8 mouse cellular contexts compared by ENCODE assay signal in genomic region chr5:76589311-76589710, GRCm38 (mm10). TPM values are rescaled to one million over a fixed set of nuclear protein-coding genes. Genes with fewer than 3 reads are reported as not detected.
DNase-seq lines count a peak whose midpoint lies in the region; ATAC-seq and TF ChIP-seq lines count a peak whose summit lies in the region.

No protein-coding gene starts in this region.

- H3K4me3 ChIP-seq in neural tube, embryonic 11.5 days (ENCODE audit: low read depth, low read length) = peak overlapping the region; percentile 89
- peak overlapping the region; percentile 94 for H3K4me3 ChIP-seq in forebrain, embryonic 13.5 days
- peak overlapping the region; percentile 91 for H3K4me3 ChIP-seq in limb, embryonic 12.5 days (replicated peaks)
- H3K4me3 ChIP-seq in olfactory bulb, adult 2 months (ENCODE audit: insufficient read depth, low read depth, low read length) = peak overlapping the region; percentile 87

- no peak overlapping the region for H3K27ac ChIP-seq in neural tube, embryonic 11.5 days (ENCODE audit: low read depth, low read length)
- no peak overlapping the region for H3K27ac ChIP-seq in forebrain, embryonic 13.5 days
- peak overlapping the region; percentile 91 for H3K27ac ChIP-seq in limb, embryonic 12.5 days
- H3K27ac ChIP-seq in olfactory bulb, adult 2 months (ENCODE audit: insufficient read depth, low read depth, low read length) = 0 out of 2 replicates have a peak overlapping the region, but pooled peaks have one; percentile 26

- no peak for TF ChIP-seq CTCF in olfactory bulb, adult 2 months (IDR thresholded peaks at IDR 0.05; ENCODE audit: insufficient read depth, low read depth, low read length)

- H3K9me3 ChIP-seq in neural tube, embryonic 11.5 days (ENCODE audit: control insufficient read depth, low read length) = no peaks in the 10 kb centered on the region
- no peaks in the 10 kb centered on the region for H3K9me3 ChIP-seq in forebrain, embryonic 13.5 days (replicated peaks)
- no peaks in the 10 kb centered on the region for H3K9me3 ChIP-seq in limb, embryonic 12.5 days

- no peak for TF ChIP-seq POLR2A in olfactory bulb, adult 2 months (IDR thresholded peaks at IDR 0.05; ENCODE audit: insufficient read depth, low read depth, low read length)

- WGBS in neural tube, embryonic 11.5 days = 5% methylated on average over 7 of the region's 7 CpGs
- WGBS in forebrain, embryonic 13.5 days = 6% methylated on average over 7 of the region's 7 CpGs
- WGBS in limb, embryonic 12.5 days = 10% methylated on average over 7 of the region's 7 CpGs
- WGBS in olfactory bulb, adult 2 months = 3% methylated on average over 7 of the region's 7 CpGs

- no peak for ATAC-seq in neural tube, embryonic 11.5 days (ENCODE audit: insufficient read depth, low FRiP score, low TSS enrichment)
- ATAC-seq in forebrain, embryonic 13.5 days = no peak
- no peak for ATAC-seq in limb, embryonic 12.5 days (ENCODE audit: insufficient number of reproducible peaks, insufficient read depth, low FRiP score, low TSS enrichment, low read depth)

- DNase-seq in neural tube, embryonic 11.5 days (ENCODE audit: low spot score) = no peak
- DNase-seq in neural tube, embryonic 10.5 days (ENCODE audit: extremely low spot score, low spot score) = no peak
- DNase-seq in cerebellum, adult 11 months = no peak
- no peak for DNase-seq in spleen, postnatal 36 days (ENCODE audit: low spot score in 2 of 2)
- no peak for DNase-seq in gastrocnemius, postnatal 4 days (ENCODE audit: low spot score in 2 of 2)

- peaks cover 8% of the 10 kb centered on the region for H3K4me1 ChIP-seq in neural tube, embryonic 11.5 days (ENCODE audit: control insufficient read depth, insufficient read depth, low read length)
- peaks cover 15% of the 10 kb centered on the region for H3K4me1 ChIP-seq in forebrain, embryonic 13.5 days
- peaks cover 5% of the 10 kb centered on the region for H3K4me1 ChIP-seq in limb, embryonic 12.5 days (replicated peaks)
- peaks cover 3% of the 10 kb centered on the region for H3K4me1 ChIP-seq in olfactory bulb, adult 2 months (ENCODE audit: control insufficient read depth, insufficient read depth, low read length)

- no peaks in the 10 kb centered on the region for H3K27me3 ChIP-seq in neural tube, embryonic 11.5 days (ENCODE audit: control insufficient read depth, insufficient read depth, low read length)
- H3K27me3 ChIP-seq in forebrain, embryonic 13.5 days = no peaks in the 10 kb centered on the region
- H3K27me3 ChIP-seq in limb, embryonic 12.5 days = no peaks in the 10 kb centered on the region

- peaks cover 3% of the 10 kb centered on the region for H3K36me3 ChIP-seq in neural tube, embryonic 11.5 days (ENCODE audit: control insufficient read depth, insufficient read depth, low read length)
- H3K36me3 ChIP-seq in forebrain, embryonic 13.5 days (ENCODE audit: poor library complexity, severe bottlenecking) = peaks cover 21% of the 10 kb centered on the region
- peaks cover 26% of the 10 kb centered on the region for H3K36me3 ChIP-seq in limb, embryonic 12.5 days

- H3K4me2 ChIP-seq in neural tube, embryonic 11.5 days (ENCODE audit: low read depth) = peak overlapping the region; percentile 67
- H3K4me2 ChIP-seq in forebrain, embryonic 13.5 days = peak overlapping the region; percentile 71
- peak overlapping the region; percentile 64 for H3K4me2 ChIP-seq in limb, embryonic 12.5 days

- H3K9ac ChIP-seq in neural tube, embryonic 11.5 days (ENCODE audit: low read length) = peak overlapping the region; percentile 87
- peak overlapping the region; percentile 88 for H3K9ac ChIP-seq in forebrain, embryonic 13.5 days
- peak overlapping the region; percentile 86 for H3K9ac ChIP-seq in limb, embryonic 12.5 days (replicated peaks)

RNA-seq across cellular contexts. Expression of gene Cep135, which starts 0.8 kb away (rescaled TPM):
- polyA plus RNA-seq in neural tube, embryonic 11.5 days (2014; fragmentation: Nextera tagmentation; extraction: Ambion mirVana) = 9.3 and 10.7 TPM in 2 replicates
- polyA plus RNA-seq in forebrain, embryonic 13.5 days (2015; fragmentation: Nextera tagmentation; extraction: Ambion mirVana) = 7.2 and 8.0 TPM in 2 replicates
- polyA plus RNA-seq in limb, embryonic 12.5 days (2016; fragmentation: Nextera tagmentation; extraction: Ambion mirVana) = 11.0 and 11.4 TPM in 2 replicates
- polyA plus RNA-seq in olfactory bulb, adult 2 months (2012; ENCODE audit: insufficient read depth, insufficient read length, low replicate concordance, missing spikeins) = not detected in 2 replicates
- 1 to 10 TPM; 4.8 to 5.1 TPM for total RNA-seq in gastrocnemius, postnatal 4 days (2021)

Comparison
In these comparisons a context has a peak if more than half of its experiments do, and no peak if none do; other contexts are left out.
1. H3K27ac ChIP-seq: peak in limb, embryonic 12.5 days (single experiment) and olfactory bulb, adult 2 months (single experiment); none in neural tube, embryonic 11.5 days (single experiment) and forebrain, embryonic 13.5 days (single experiment).
2. Peak in every context shown above with its lines, with median percentiles within 50 percentile points of each other: H3K4me2 ChIP-seq, H3K4me3 ChIP-seq and H3K9ac ChIP-seq.